Mouse (Mus musculus): Measurements from ENCODE around the gene S100a6.

Gene S100a6

GRCm38 (mm10) chr3:90600458-90601195 lies 12.1 kb upstream of the S100a6 start:
- DNase-seq (ENCODE audit: low spot score), result no peak

GRCm38 (mm10) chr3:90601486-90602110 lies 11.1 kb upstream of the S100a6 start, which contains the start of gene Gm42674:
Gm42674 (plus strand) TSS chr3:90601904.
- DNase-seq (ENCODE audit: low spot score), result no peak

GRCm38 (mm10) chr3:90603623-90604022 lies 9.1 kb upstream of the S100a6 start, which contains the start of gene S100a4:
S100a4 (plus strand) TSS chr3:90603771.
- no peak for DNase-seq (ENCODE audit: low spot score)

GRCm38 (mm10) chr3:90604416-90604815 lies 8.3 kb upstream of the S100a6 start:
- DNase-seq (ENCODE audit: low spot score), result no peak

GRCm38 (mm10) chr3:90605049-90605448 lies 7.6 kb upstream of the S100a6 start:
- no peak for DNase-seq (ENCODE audit: low spot score)

GRCm38 (mm10) chr3:90605736-90606135 lies 6.9 kb upstream of the S100a6 start:
- DNase-seq (ENCODE audit: low spot score), result no peak

GRCm38 (mm10) chr3:90606185-90606584 lies 6.5 kb upstream of the S100a6 start:
- DNase-seq (ENCODE audit: low spot score), result peak; percentile 75

GRCm38 (mm10) chr3:90607361-90607760 lies 5.3 kb upstream of the S100a6 start:
- no peak for DNase-seq (ENCODE audit: low spot score)

GRCm38 (mm10) chr3:90608223-90608622 lies 4.5 kb upstream of the S100a6 start, which contains the start of gene S100a5:
S100a5 (plus strand) TSS chr3:90608523.
- DNase-seq (ENCODE audit: low spot score), result no peak

- no peak for DNase-seq (ENCODE audit: low spot score)
Observed at GRCm38 (mm10) chr3:90609102-90609501, 3.6 kb upstream of the S100a6 start.

- DNase-seq (ENCODE audit: low spot score), result no peak
Observed at GRCm38 (mm10) chr3:90611494-90611893, 1.2 kb upstream of the S100a6 start.

- DNase-seq (ENCODE audit: low spot score), result no peak
Observed at GRCm38 (mm10) chr3:90612061-90612460, 621 bp upstream of the S100a6 start.

GRCm38 (mm10) chr3:90613461-90614147 lies 922 bp downstream of the S100a6 start:
- no peak for DNase-seq (ENCODE audit: low spot score)

GRCm38 (mm10) chr3:90614148-90614530 lies 1.5 kb downstream of the S100a6 start:
- DNase-seq (ENCODE audit: low spot score), result no peak

- no peak for DNase-seq (ENCODE audit: low spot score)
Observed at GRCm38 (mm10) chr3:90614611-90615251, 2.0 kb downstream of the S100a6 start.

- DNase-seq (ENCODE audit: low spot score), result peak; percentile 76
Observed at GRCm38 (mm10) chr3:90615415-90615814, 2.7 kb downstream of the S100a6 start.

- DNase-seq (ENCODE audit: low spot score), result no peak
Observed at GRCm38 (mm10) chr3:90615911-90616310, 3.2 kb downstream of the S100a6 start.

- no peak for DNase-seq (ENCODE audit: low spot score)
Observed at GRCm38 (mm10) chr3:90617586-90617985, 4.9 kb downstream of the S100a6 start.

- DNase-seq (ENCODE audit: low spot score), result no peak
Observed at GRCm38 (mm10) chr3:90621552-90621951, 8.9 kb downstream of the S100a6 start.

- DNase-seq (ENCODE audit: low spot score), result peak; percentile 46
Observed at GRCm38 (mm10) chr3:90623435-90624071, 10.9 kb downstream of the S100a6 start.

GRCm38 (mm10) chr3:90625496-90625895 lies 12.8 kb downstream of the S100a6 start:
- DNase-seq (ENCODE audit: low spot score), result no peak
